Mouse (Mus musculus) kidney, postnatal 0 days (tissue): Measurements from ENCODE around the gene Ppp1r16b. TPM values are rescaled to one million over a fixed set of nuclear protein-coding genes. Genes with fewer than 3 reads are reported as not detected.
A peak's percentile ranks its signal among the peaks of the same experiment; 100 is the strongest.

ENCODE experiments used
- ATAC-seq: fragments of 200-750 bp; cut with Nextera tagmentation; replicated peaks from 2 replicates; pipeline ENCODE4 v1.8.0; 2017; ENCODE audit warnings: low read depth, moderate number of reproducible peaks, moderate TSS enrichment, moderate library complexity; ENCODE audit not compliant: low FRiP score
- DNase-seq: peaks from one replicate; pipeline ENCODE4 v3.0.0-alpha.2; 2016; ENCODE audit warnings: low spot score
- H3K27ac ChIP-seq: fragments of 300-500 bp; sonication (generic); 2 replicates; pipeline ENCODE4 v1.5.1; 2014; ENCODE audit warnings: mild to moderate bottlenecking
- H3K27me3 ChIP-seq: fragments of 300-500 bp; sonication (generic); 2 replicates; pipeline ENCODE4 v1.6.1; 2014; ENCODE audit warnings: low read length, mixed read lengths; ENCODE audit not compliant: insufficient read depth
- H3K36me3 ChIP-seq: fragments of 300-500 bp; sonication (generic); 2 replicates; pipeline ENCODE4 v1.6.1; 2014; ENCODE audit warnings: low read length, mixed read lengths; ENCODE audit not compliant: insufficient read depth
- H3K4me1 ChIP-seq: fragments of 300-500 bp; sonication (generic); replicated peaks from 2 replicates; pipeline ENCODE4 v1.6.1; 2014; ENCODE audit warnings: antibody characterized with exemption, low read length, mixed read lengths; ENCODE audit not compliant: insufficient read depth
- H3K4me2 ChIP-seq: fragments of 300-500 bp; sonication (generic); 2 replicates; pipeline ENCODE4 v1.6.1; 2014; ENCODE audit warnings: mild to moderate bottlenecking, low read length, moderate library complexity, mixed read lengths
- H3K4me3 ChIP-seq: fragments of 300-500 bp; sonication (generic); replicated peaks from 2 replicates; pipeline ENCODE4 v1.5.1; 2014; ENCODE audit warnings: low read depth, low read length
- H3K9ac ChIP-seq: fragments of 300-500 bp; sonication (generic); 2 replicates; pipeline ENCODE4 v1.6.1; 2014; ENCODE audit warnings: low read depth, low read length
- H3K9me3 ChIP-seq: fragments of 300-500 bp; sonication (generic); replicated peaks from 2 replicates; pipeline ENCODE4 v1.6.1; 2016; ENCODE audit warnings: low read length, inconsistent platforms, mixed read lengths
- CTCF ChIP-seq: IDR thresholded peaks from 2 replicates; pipeline ENCODE4 v1.5.1; 2016; ENCODE audit warnings: antibody characterized with exemption, low read depth, mild to moderate bottlenecking, moderate library complexity
- WGBS: fragments of 180-500 bp; shearing (Covaris S2); extraction: QIAGEN DNeasy Blood & Tissue Kit; methylation state at CpG from one replicate; pipeline ENCODE4 v1.1.7; 2014; 5-methylcytosine and 5-hydroxymethylcytosine counted together
- polyA plus RNA-seq: library from polyadenylated mRNA; unstranded; fragments of >200 nt; fragmentation: Nextera tagmentation; extraction: Ambion mirVana; gene quantifications from 2 replicates; pipeline ENCODE4 v1.2.1, GENCODE M21; 2015

Gene Ppp1r16b
- polyA plus RNA-seq, 1 experiment from 2014 or later, result 10.1 TPM

DNA sequence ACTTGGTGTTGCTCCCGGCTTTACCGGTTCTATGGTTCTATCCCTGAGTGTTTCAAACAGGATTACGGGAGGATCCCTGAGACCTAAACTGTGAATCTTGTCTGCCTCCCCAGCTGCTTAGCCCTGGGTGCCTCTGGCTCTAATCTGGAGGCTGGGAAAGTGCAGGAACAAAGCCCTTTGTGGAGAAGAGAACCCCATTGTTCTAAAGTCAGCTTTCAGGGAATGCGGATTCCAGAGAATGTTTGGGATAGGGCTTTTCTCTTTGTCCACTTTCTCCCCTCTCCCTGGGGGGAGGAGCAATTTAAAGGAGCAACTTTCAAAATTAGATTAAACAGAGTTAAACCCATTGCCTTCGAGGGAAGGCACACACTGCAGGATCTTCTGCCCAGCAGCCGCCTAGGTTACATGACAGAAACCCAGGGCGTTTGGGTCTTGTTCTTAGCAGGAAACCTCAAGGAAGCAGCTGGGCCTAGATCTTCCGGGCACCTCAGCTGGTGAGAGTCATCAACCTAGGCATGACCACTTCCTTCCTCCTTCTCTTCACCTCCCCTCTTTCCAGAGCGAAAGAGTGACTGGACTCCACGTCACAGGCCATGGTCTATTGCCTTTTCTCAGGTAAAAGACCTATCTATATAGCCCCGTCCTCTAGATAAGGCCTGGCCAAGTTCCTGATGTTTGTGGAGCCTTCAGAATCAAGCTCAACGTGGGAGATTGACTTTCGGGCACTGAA, 1.0 kb downstream of the Ppp1r16b start:
- peak overlapping the region; percentile 66 for H3K27ac ChIP-seq
- 0 out of 2 replicates have a peak, but pooled peaks cover 5% of the 10 kb centered on the region for H3K27me3 ChIP-seq
- H3K9me3 ChIP-seq, result no peaks in the 10 kb centered on the region
- H3K4me3 ChIP-seq, result no peak overlapping the region
- H3K4me2 ChIP-seq, result no peak overlapping the region
- H3K9ac ChIP-seq, result no peak overlapping the region
- ATAC-seq (no peak), DNase-seq (peak; percentile 37)
- 52% methylated on average over 13 of the region's 13 CpGs for WGBS
- H3K4me1 ChIP-seq, result peaks cover 24% of the 10 kb centered on the region; the same call in 1 of the 2 replicates
- no peaks in the 10 kb centered on the region for H3K36me3 ChIP-seq
- no peak for TF ChIP-seq CTCF

DNA sequence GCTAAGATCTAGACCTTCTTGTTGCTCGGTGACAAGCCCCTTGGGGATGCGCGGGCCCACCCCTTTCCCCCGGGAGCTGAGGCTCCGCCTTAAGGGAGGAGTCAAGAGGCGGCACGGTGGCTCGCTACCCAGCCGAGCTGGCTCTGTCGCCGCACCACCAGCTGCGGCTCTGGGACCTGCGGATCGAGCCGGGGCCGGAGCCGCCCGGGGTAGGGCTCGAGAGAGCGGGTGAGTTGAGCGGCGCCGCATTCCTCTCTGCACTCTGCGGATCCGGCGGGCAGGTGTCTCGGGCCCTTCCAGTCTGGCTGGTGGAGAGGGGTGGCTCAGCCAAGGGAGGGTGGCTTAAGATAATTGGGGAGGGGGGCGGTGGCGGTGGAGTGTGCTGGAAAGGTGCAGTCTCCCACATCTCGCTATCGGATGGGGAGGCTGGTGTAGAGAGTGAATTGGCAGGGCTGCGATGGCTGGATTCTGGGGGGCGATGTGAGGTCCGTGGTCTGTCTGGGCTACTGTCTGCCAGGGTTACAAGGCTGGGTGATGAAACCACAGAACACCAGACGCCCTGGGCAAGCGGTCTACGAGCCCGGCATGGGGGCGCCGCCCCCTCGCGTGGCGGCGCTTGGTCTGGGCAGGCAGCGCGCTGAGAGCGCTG, 1.9 kb downstream of the Ppp1r16b start:
- DNase-seq, result peak; percentile 49
- Histone ChIP-seq H3K4me3 (peak overlapping the region; percentile 57), H3K27me3 (0 out of 2 replicates have a peak, but pooled peaks cover 5% of the 10 kb centered on the region), H3K4me2 (peak overlapping the region; percentile 89), H3K36me3 (no peaks in the 10 kb centered on the region), H3K4me1 (peaks cover 24% of the 10 kb centered on the region; the same call in 1 of the 2 replicates), H3K9ac (peak overlapping the region; percentile 59), H3K9me3 (no peaks in the 10 kb centered on the region), H3K27ac (peak overlapping the region; percentile 66)
- WGBS, result under 1% methylated on average over 45 of the region's 47 CpGs
- ATAC-seq, result peak; percentile 53; the same call in 1 of the 2 replicates
- TF ChIP-seq CTCF, result no peak

DNA sequence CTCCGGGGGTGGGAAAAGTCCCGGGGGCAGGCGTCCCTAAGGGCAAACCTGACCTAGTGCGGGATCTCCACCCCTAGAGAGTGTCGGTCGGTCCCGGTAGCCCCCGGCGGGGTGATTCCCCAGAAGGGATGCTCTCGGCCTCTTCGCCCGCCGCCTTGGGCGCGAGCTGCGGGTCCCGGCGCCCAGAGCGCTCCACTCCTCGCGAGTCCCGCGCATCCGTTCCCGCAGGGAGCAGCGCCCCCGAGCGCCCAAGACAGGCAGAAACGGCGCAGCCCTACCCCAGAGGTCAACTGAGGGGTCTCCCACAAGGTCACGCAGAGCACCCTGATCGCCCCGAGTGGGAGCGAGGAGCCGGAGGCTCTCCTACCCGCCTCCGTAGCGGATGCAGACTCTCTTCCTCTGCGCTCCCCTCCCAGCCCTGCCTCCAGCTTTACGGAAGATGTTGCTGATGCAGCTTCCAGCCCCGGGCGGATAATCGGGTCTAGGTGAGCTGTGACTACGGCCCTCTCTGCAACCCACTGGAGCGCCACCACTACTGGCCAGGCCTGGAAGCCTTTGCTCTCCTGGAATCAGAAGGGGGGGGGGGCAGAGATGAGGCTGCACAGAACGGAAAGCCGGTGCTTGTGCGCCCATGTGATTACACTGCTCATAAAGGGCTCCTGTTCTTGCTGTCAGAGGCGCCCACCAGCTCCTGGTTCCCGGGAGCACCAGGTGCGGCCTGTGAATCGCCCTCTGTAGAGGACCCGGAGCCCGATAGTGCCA, 2.7 kb downstream of the Ppp1r16b start:
- peak overlapping the region; percentile 57 for H3K4me3 ChIP-seq
- ATAC-seq, result no peak; the same call in 1 of the 2 replicates
- DNase-seq, result peak; percentile 31
- H3K27me3 ChIP-seq, result 0 out of 2 replicates have a peak, but pooled peaks cover 5% of the 10 kb centered on the region
- peak overlapping the region; percentile 89 for H3K4me2 ChIP-seq
- H3K4me1 ChIP-seq, result peaks cover 24% of the 10 kb centered on the region; the same call in 1 of the 2 replicates
- peak; percentile 43 for TF ChIP-seq CTCF
- peak overlapping the region; percentile 59 for H3K9ac ChIP-seq
- under 1% methylated on average over 54 of the region's 54 CpGs for WGBS
- H3K9me3 ChIP-seq, result no peaks in the 10 kb centered on the region
- peak overlapping the region; percentile 66 for H3K27ac ChIP-seq
- no peaks in the 10 kb centered on the region for H3K36me3 ChIP-seq

DNA sequence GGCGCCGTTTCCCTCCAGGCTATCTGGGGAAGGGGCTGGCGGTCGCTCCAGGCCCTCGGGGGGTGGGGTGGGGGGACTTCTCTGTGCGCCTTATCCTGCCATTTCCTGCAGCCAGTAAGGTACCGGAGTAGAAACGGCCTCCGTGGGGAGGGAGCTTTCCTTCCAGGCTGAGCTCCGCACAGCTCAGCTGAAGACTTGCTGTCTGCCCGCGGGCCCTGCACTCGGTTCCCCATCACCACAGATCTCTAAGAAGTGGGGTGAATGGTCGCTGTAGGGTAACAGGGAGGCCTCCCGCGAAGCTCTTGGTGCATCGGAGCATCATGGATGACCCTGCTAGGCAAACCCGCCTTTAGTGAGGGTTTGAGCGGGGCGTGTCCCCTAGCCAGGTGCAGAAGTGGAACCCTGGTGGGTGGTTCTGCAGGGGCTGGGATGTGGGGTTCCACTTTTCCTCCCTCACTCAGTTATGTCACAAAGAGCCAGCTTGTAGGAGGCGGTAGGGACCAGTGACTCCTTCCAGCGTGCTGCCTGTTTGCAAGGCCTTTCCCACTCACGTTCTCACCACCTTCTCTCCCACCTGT, 3.3 kb downstream of the Ppp1r16b start:
- H3K27me3 ChIP-seq, result 0 out of 2 replicates have a peak, but pooled peaks cover 5% of the 10 kb centered on the region
- peak overlapping the region; percentile 89 for H3K4me2 ChIP-seq
- H3K27ac ChIP-seq, result no peak overlapping the region
- peaks cover 30% of the 10 kb centered on the region for H3K4me1 ChIP-seq
- no peaks in the 10 kb centered on the region for H3K36me3 ChIP-seq
- 12% methylated on average over 23 of the region's 23 CpGs for WGBS
- H3K4me3 ChIP-seq, result peak overlapping the region; percentile 57
- DNase-seq (peak; percentile 6), ATAC-seq (no peak)
- H3K9me3 ChIP-seq, result no peaks in the 10 kb centered on the region
- H3K9ac ChIP-seq, result peak overlapping the region; percentile 59; the same call in 1 of the 2 replicates
- TF ChIP-seq CTCF, result no peak

DNA sequence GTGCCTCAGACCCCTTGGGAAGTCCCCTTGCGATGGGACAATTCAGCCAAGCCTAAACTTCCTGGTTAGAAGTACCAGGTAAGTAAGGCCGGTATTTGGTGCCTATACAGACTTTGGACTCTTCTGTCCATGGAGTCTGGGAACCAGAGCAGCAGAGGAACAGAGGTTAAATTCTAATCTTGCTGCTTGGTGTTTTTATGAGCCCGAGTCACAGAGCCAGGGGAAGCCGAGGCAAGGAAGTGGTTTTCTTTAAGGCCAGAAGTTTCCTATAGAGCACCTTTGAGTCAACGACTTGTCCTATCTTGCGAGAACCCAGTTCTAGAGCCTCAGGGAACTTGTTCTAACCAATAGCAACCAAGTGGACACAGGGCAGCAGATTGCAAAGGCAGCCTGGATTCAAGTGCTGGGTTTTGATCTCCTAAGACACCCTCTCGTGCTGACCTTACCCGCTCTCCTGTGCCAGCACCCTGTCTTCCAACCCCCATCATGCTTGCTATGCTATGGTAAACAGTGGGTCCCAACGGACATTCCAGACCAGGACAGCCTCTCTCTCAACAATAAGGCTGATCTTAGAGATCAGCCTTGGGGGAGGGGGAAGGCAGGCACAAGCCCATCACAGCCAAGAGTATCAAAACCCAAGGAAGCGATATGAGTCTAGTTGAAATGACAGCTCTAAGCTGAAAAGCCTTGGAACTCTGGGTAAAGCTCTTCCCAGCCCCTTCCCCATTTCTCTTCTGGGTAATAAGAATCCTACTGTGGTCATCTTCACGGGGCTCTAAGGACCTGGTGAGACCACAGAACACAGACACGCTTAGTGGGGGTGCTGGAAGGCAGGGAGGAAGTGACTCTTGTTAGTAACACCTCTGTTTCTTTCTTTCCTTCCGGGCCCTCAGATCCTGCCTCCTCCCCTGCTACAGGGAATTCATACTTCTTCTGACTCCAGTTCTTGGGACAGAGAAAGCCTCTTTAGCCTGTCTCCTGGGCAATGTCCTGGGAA, 4.3 kb downstream of the Ppp1r16b start:
- Histone ChIP-seq H3K4me2 (peak overlapping the region; percentile 89), H3K9ac (no peak overlapping the region), H3K4me1 (peaks cover 33% of the 10 kb centered on the region), H3K36me3 (no peaks in the 10 kb centered on the region), H3K9me3 (no peaks in the 10 kb centered on the region), H3K27me3 (0 out of 2 replicates have a peak, but pooled peaks cover 5% of the 10 kb centered on the region), H3K27ac (0 out of 2 replicates have a peak overlapping the region, but pooled peaks have one; percentile 22), H3K4me3 (peak overlapping the region; percentile 57; the same call in 1 of the 2 replicates)
- WGBS, result 58% methylated on average over 13 of the region's 13 CpGs
- no peak for ATAC-seq
- no peak for TF ChIP-seq CTCF
- no peak for DNase-seq
